Mouse (Mus musculus): Measurements from ENCODE around the gene Musk.
A peak's percentile ranks its signal among the peaks of the same experiment; 100 is the strongest.
"Not testable (repeated sequence)": the region's sequence is repeated elsewhere in the genome, so short reads cannot be mapped to it uniquely, and the experiment has no call there.

Musk gene

GRCm38 (mm10) chr4:58285687-58286086 lies at the start of gene Musk:
Musk (plus strand) TSS chr4:58285960.
- DNase-seq (ENCODE audit: extremely low read depth, insufficient read length, low spot score): no peak

- DNase-seq (ENCODE audit: extremely low read depth, insufficient read length, low spot score): no peak
These were observed 45.3 kb upstream of the Musk start for GRCm38 (mm10) chr4:58240416-58240815.

GRCm38 (mm10) chr4:58245544-58245943 lies 40.2 kb upstream of the Musk start:
- no peak for DNase-seq (ENCODE audit: extremely low read depth, insufficient read length, low spot score)

GRCm38 (mm10) chr4:58252381-58252780 lies 33.4 kb upstream of the Musk start:
- DNase-seq (ENCODE audit: extremely low read depth, insufficient read length, low spot score): no peak

- peak; percentile 42 for DNase-seq (ENCODE audit: extremely low read depth, insufficient read length, low spot score)
These were observed 32.4 kb upstream of the Musk start for GRCm38 (mm10) chr4:58253410-58253809.

GRCm38 (mm10) chr4:58260767-58261166 lies 25.0 kb upstream of the Musk start:
- DNase-seq (ENCODE audit: extremely low read depth, insufficient read length, low spot score): not testable (repeated sequence)

- DNase-seq (ENCODE audit: extremely low read depth, insufficient read length, low spot score): no peak
These were observed 19.5 kb upstream of the Musk start for GRCm38 (mm10) chr4:58266294-58266693.

GRCm38 (mm10) chr4:58268897-58269542 lies 16.7 kb upstream of the Musk start:
- DNase-seq (ENCODE audit: extremely low read depth, insufficient read length, low spot score): no peak

GRCm38 (mm10) chr4:58269961-58270360 lies 15.8 kb upstream of the Musk start:
- no peak for DNase-seq (ENCODE audit: extremely low read depth, insufficient read length, low spot score)

- DNase-seq (ENCODE audit: extremely low read depth, insufficient read length, low spot score): no peak
These were observed 14.8 kb upstream of the Musk start for GRCm38 (mm10) chr4:58270956-58271355.

- DNase-seq (ENCODE audit: extremely low read depth, insufficient read length, low spot score): peak; percentile 58
These were observed 14.1 kb upstream of the Musk start for GRCm38 (mm10) chr4:58271504-58272162.

- DNase-seq (ENCODE audit: extremely low read depth, insufficient read length, low spot score): peak; percentile 43
These were observed 10.4 kb upstream of the Musk start for GRCm38 (mm10) chr4:58275261-58275895.

- no peak for DNase-seq (ENCODE audit: extremely low read depth, insufficient read length, low spot score)
These were observed 7.4 kb upstream of the Musk start for GRCm38 (mm10) chr4:58278368-58278767.

GRCm38 (mm10) chr4:58280121-58280520 lies 5.6 kb upstream of the Musk start:
- no peak for DNase-seq (ENCODE audit: extremely low read depth, insufficient read length, low spot score)

- no peak for DNase-seq (ENCODE audit: extremely low read depth, insufficient read length, low spot score)
These were observed 769 bp downstream of the Musk start for GRCm38 (mm10) chr4:58286368-58287090.

GRCm38 (mm10) chr4:58288753-58289152 lies 3.0 kb downstream of the Musk start:
- no peak for DNase-seq (ENCODE audit: extremely low read depth, insufficient read length, low spot score)

GRCm38 (mm10) chr4:58291828-58292227 lies 6.1 kb downstream of the Musk start:
- no peak for DNase-seq (ENCODE audit: extremely low read depth, insufficient read length, low spot score)

GRCm38 (mm10) chr4:58293099-58293498 lies 7.3 kb downstream of the Musk start:
- no peak for DNase-seq (ENCODE audit: extremely low read depth, insufficient read length, low spot score)

GRCm38 (mm10) chr4:58303862-58304261 lies 18.1 kb downstream of the Musk start:
- DNase-seq (ENCODE audit: extremely low read depth, insufficient read length, low spot score): no peak

GRCm38 (mm10) chr4:58304564-58304963 lies 18.8 kb downstream of the Musk start:
- no peak for DNase-seq (ENCODE audit: extremely low read depth, insufficient read length, low spot score)

GRCm38 (mm10) chr4:58307421-58307820 lies 21.7 kb downstream of the Musk start:
- no peak for DNase-seq (ENCODE audit: extremely low read depth, insufficient read length, low spot score)
